Mouse (Mus musculus) liver, embryonic 11.5 days (tissue): Measurements from ENCODE around the gene Draxin. TPM values are rescaled to one million over a fixed set of nuclear protein-coding genes. Genes with fewer than 3 reads are reported as not detected.

ENCODE experiments used
- ATAC-seq: fragments of 200-750 bp; cut with Nextera tagmentation; replicated peaks from 2 replicates; pipeline ENCODE4 v1.8.0; 2017; ENCODE audit warnings: moderate number of reproducible peaks, mild to moderate bottlenecking, moderate TSS enrichment, moderate library complexity; ENCODE audit not compliant: low FRiP score
- DNase-seq: peaks from one replicate; pipeline ENCODE4 v3.0.0-alpha.2; 2017; ENCODE audit warnings: low spot score
- H3K27ac ChIP-seq: fragments of 300-500 bp; sonication (generic); 2 replicates; pipeline ENCODE4 v1.5.1; 2014; ENCODE audit warnings: mild to moderate bottlenecking, low read depth, low read length, control low read depth
- H3K27me3 ChIP-seq: fragments of 300-500 bp; sonication (generic); replicated peaks from 2 replicates; pipeline ENCODE4 v1.6.1; 2014; ENCODE audit warnings: low read length, mixed read lengths; ENCODE audit not compliant: control insufficient read depth, insufficient read depth
- H3K36me3 ChIP-seq: fragments of 300-500 bp; sonication (generic); 2 replicates; pipeline ENCODE4 v1.6.1; 2014; ENCODE audit warnings: mild to moderate bottlenecking, low read length, moderate library complexity, mixed read lengths; ENCODE audit not compliant: control insufficient read depth, insufficient read depth
- H3K4me1 ChIP-seq: fragments of 300-500 bp; sonication (generic); replicated peaks from 2 replicates; pipeline ENCODE4 v1.6.1; 2014; ENCODE audit warnings: low read length, mixed read lengths; ENCODE audit not compliant: control insufficient read depth, insufficient read depth
- H3K4me2 ChIP-seq: fragments of 300-500 bp; sonication (generic); 2 replicates; pipeline ENCODE4 v1.6.1; 2014; ENCODE audit warnings: mild to moderate bottlenecking, control low read depth, moderate library complexity
- H3K4me3 ChIP-seq: fragments of 300-500 bp; sonication (generic); 2 replicates; pipeline ENCODE4 v1.5.1; 2014; ENCODE audit warnings: low read depth, low read length, control low read depth
- H3K9ac ChIP-seq: fragments of 300-500 bp; sonication (generic); 2 replicates; pipeline ENCODE4 v1.6.1; 2014; ENCODE audit warnings: low read depth, low read length, control low read depth
- H3K9me3 ChIP-seq: fragments of 300-500 bp; sonication (generic); 2 replicates; pipeline ENCODE4 v1.6.1; 2016; ENCODE audit warnings: low read length, inconsistent platforms, mixed read lengths; ENCODE audit not compliant: control insufficient read depth
- WGBS: fragments of 180-500 bp; shearing (Covaris S2); extraction: QIAGEN DNeasy Blood & Tissue Kit; methylation state at CpG from one replicate; pipeline ENCODE4 v1.1.7; 2014; 5-methylcytosine and 5-hydroxymethylcytosine counted together
- polyA plus RNA-seq: library from polyadenylated mRNA; unstranded; fragments of >200 nt; fragmentation: Nextera tagmentation; extraction: Ambion mirVana; gene quantifications from 2 replicates; pipeline ENCODE4 v1.2.1, GENCODE M21; 2014

Gene Draxin
- polyA plus RNA-seq, 1 experiment from 2014 or later, result 0.12 TPM

- 90% methylated on average over 2 of the region's 2 CpGs for WGBS
- no peaks in the 10 kb centered on the region for H3K27me3 ChIP-seq
- no peak overlapping the region for H3K4me3 ChIP-seq
- no peaks in the 10 kb centered on the region for H3K9me3 ChIP-seq
- no peak overlapping the region for H3K4me2 ChIP-seq
- H3K4me1 ChIP-seq, result peaks cover 19% of the 10 kb centered on the region
- H3K27ac ChIP-seq, result no peak overlapping the region
- no peak for DNase-seq
- no peak for ATAC-seq
- peaks cover 8% of the 10 kb centered on the region for H3K36me3 ChIP-seq
- no peak overlapping the region for H3K9ac ChIP-seq
These were observed 17.2 kb upstream of the Draxin start for GRCm38 (mm10) chr4:148147714-148148113.

DNA sequence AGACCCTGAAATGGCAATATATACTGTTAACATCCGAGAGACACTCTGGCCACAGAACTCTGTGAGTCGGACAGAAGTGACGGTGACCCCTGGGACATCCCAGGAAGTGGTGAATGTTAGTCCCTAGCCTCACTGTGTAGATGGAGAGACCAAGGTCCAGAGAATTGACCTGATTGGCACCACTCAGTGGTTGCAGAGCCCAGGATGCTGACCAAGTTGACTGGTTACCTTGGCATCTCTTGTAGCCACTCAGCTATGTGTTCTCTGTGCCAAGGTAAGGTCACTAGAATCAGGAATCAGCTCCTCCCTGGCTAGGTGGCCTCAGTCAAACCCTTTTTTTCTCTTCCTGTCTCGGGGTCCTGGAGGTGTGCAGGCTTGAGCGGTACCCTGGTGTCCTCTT lies 13.2 kb upstream of the Draxin start:
- no peak overlapping the region for H3K27ac ChIP-seq
- no peak overlapping the region for H3K4me2 ChIP-seq
- peaks cover 2% of the 10 kb centered on the region; the same call in 1 of the 2 replicates for H3K4me1 ChIP-seq
- H3K4me3 ChIP-seq, result no peak overlapping the region
- WGBS, result 88% methylated on average over 5 of the region's 5 CpGs
- peaks cover 1% of the 10 kb centered on the region; the same call in 1 of the 2 replicates for H3K27me3 ChIP-seq
- DNase-seq, result no peak
- no peak overlapping the region for H3K9ac ChIP-seq
- no peaks in the 10 kb centered on the region for H3K9me3 ChIP-seq
- peaks cover 8% of the 10 kb centered on the region for H3K36me3 ChIP-seq
- no peak for ATAC-seq

GRCm38 (mm10) chr4:148140098-148141011 lies 9.9 kb upstream of the Draxin start:
- H3K27me3 ChIP-seq, result peaks cover 14% of the 10 kb centered on the region
- H3K4me2 ChIP-seq, result peak overlapping the region; percentile 80
- under 1% methylated on average over 65 of the region's 65 CpGs for WGBS
- peak overlapping the region; percentile 76 for H3K4me3 ChIP-seq
- peaks cover 2% of the 10 kb centered on the region for H3K36me3 ChIP-seq
- peak overlapping the region; percentile 77 for H3K27ac ChIP-seq
- peak overlapping the region; percentile 72 for H3K9ac ChIP-seq
- H3K4me1 ChIP-seq, result peaks cover 2% of the 10 kb centered on the region; the same call in 1 of the 2 replicates
- ATAC-seq (peak; percentile 93), DNase-seq (peak; percentile 96)
- no peaks in the 10 kb centered on the region for H3K9me3 ChIP-seq

- ATAC-seq (peak; percentile 26), DNase-seq (peak; percentile 75)
- peak overlapping the region; percentile 80 for H3K4me2 ChIP-seq
- peaks cover 2% of the 10 kb centered on the region; the same call in 1 of the 2 replicates for H3K4me1 ChIP-seq
- peak overlapping the region; percentile 72 for H3K9ac ChIP-seq
- H3K4me3 ChIP-seq, result peak overlapping the region; percentile 76
- WGBS, result under 1% methylated on average over 12 of the region's 12 CpGs
- H3K9me3 ChIP-seq, result no peaks in the 10 kb centered on the region
- no peak overlapping the region for H3K27ac ChIP-seq
- H3K27me3 ChIP-seq, result peaks cover 14% of the 10 kb centered on the region
- no peaks in the 10 kb centered on the region for H3K36me3 ChIP-seq
These were observed 9.2 kb upstream of the Draxin start for GRCm38 (mm10) chr4:148139767-148140097.

GRCm38 (mm10) chr4:148137503-148137902 lies 7.0 kb upstream of the Draxin start:
- H3K4me3 ChIP-seq, result no peak overlapping the region
- peaks cover 14% of the 10 kb centered on the region for H3K27me3 ChIP-seq
- DNase-seq, result no peak
- 65% methylated on average over 8 of the region's 8 CpGs for WGBS
- peaks cover 2% of the 10 kb centered on the region; the same call in 1 of the 2 replicates for H3K4me1 ChIP-seq
- H3K4me2 ChIP-seq, result no peak overlapping the region
- no peaks in the 10 kb centered on the region for H3K36me3 ChIP-seq
- H3K9ac ChIP-seq, result no peak overlapping the region
- no peaks in the 10 kb centered on the region for H3K9me3 ChIP-seq
- no peak for ATAC-seq
- H3K27ac ChIP-seq, result no peak overlapping the region

DNA sequence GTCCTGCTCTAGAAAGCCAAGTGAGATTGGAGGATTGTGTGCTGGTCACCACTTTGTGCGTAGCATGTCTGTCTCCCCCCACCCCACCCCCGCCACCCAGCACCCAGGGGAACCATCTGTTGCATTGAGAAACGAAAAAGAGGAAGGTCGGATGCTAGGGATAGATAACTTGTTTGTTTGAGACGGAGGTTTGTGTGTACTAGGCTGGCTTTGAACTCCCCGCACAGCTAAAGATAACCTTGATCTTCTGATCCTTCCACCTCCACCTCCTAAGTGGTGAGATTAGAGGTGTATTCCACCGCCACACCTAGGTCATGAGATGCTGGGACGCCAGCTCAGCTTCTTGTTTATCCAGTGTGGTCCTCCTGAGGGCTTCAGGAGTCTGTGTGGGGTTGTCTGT lies 4.5 kb upstream of the Draxin start:
- DNase-seq (no peak), ATAC-seq (no peak)
- WGBS, result 48% methylated on average over 8 of the region's 8 CpGs
- Histone ChIP-seq H3K9ac (no peak overlapping the region), H3K4me3 (no peak overlapping the region), H3K27me3 (peaks cover 39% of the 10 kb centered on the region), H3K36me3 (no peaks in the 10 kb centered on the region), H3K4me2 (no peak overlapping the region), H3K9me3 (no peaks in the 10 kb centered on the region), H3K27ac (no peak overlapping the region), H3K4me1 (peaks cover 2% of the 10 kb centered on the region; the same call in 1 of the 2 replicates)

DNA sequence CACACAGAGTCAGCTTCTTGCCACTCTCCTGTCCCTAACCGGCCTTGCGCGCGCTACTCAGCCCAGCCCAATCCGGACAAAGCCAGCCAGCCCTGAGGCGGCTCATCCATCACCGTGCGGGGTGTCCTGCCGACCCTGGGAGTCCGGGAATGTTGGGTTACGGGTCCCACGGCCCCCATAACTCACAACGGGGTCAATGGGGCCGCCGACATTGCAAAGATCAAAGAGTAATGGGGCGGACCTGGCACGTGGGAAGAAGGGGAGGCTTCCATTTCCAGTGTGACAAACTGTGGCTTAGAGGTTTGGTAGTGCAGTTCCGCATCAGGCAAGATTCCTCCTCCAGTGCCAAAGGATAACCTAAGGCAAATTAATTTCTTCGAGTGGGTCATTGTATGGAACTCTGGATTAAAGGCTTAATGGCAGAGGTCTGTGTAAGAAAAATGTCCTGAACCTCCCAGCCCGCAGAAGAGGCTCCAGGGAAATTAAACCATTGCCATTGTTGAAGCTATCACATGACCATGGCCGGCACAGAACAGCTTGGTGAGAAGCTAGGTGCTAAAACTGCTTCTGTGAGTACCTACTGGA lies 1.1 kb upstream of the Draxin start:
- Histone ChIP-seq H3K4me3 (no peak overlapping the region; the same call in 1 of the 2 replicates), H3K9ac (no peak overlapping the region), H3K36me3 (no peaks in the 10 kb centered on the region), H3K4me1 (no peaks in the 10 kb centered on the region), H3K4me2 (peak overlapping the region; percentile 46), H3K27ac (no peak overlapping the region), H3K27me3 (peaks cover 55% of the 10 kb centered on the region), H3K9me3 (no peaks in the 10 kb centered on the region)
- ATAC-seq, result no peak
- 4% methylated on average over 21 of the region's 21 CpGs for WGBS
- no peak for DNase-seq

DNA sequence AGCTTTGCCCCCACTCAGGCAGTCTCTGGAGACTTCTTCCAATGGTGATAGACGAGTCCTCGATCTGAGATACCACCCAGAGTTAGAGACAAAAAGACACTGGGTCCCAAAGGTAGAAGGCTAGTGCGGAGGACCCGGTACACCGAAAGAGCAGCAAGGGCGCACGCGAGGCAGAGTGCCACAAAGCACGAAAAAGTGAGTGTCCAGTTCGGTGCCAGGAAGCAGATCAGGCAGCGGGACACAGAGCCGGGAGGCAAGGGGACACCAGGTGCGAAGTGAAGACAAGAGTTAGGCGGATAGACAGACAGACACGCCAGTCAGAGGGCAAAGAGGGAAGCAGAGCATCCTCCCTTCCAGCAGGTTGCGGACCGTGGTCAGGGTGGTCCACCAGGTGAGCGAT lies 365 bp downstream of the Draxin start, which contains the start of gene Mad2l2:
TSS of gene Mad2l2 (plus strand) at position 252 of the 400 bp plus-strand sequence.
- ATAC-seq (peak; percentile 20; the same call in 1 of the 2 replicates), DNase-seq (no peak)
- Histone ChIP-seq H3K27ac (no peak within 1 kb of the TSS), H3K27me3 (peaks cover 55% of the 10 kb centered on the region), H3K9me3 (no peaks in the 10 kb centered on the region), H3K4me2 (peak within 1 kb of the TSS; percentile 80), H3K4me3 (peak within 1 kb of the TSS; percentile 54), H3K4me1 (no peaks in the 10 kb centered on the region), H3K36me3 (no peaks in the 10 kb centered on the region), H3K9ac (peak within 1 kb of the TSS; percentile 52)
- 4% methylated on average over 18 of the region's 18 CpGs for WGBS
